Mouse (Mus musculus) embryonic facial prominence, embryonic 10.5 days (tissue): ENCODE results near the gene Prlr. TPM values are rescaled to one million over a fixed set of nuclear protein-coding genes. Genes with fewer than 3 reads are reported as not detected.

Experiments used
- DNase-seq: peaks from one replicate; pipeline ENCODE4 v3.0.0-alpha.2; 2017; ENCODE audit warnings: low spot score
- H3K27ac ChIP-seq: fragments of 300-500 bp; sonication (generic); replicated peaks from 2 replicates; pipeline ENCODE4 v1.5.1; 2016; ENCODE audit warnings: mild to moderate bottlenecking
- H3K27me3 ChIP-seq: fragments of 300-500 bp; sonication (generic); replicated peaks from 2 replicates; pipeline ENCODE4 v1.6.1; 2016; ENCODE audit warnings: low read depth, mild to moderate bottlenecking; ENCODE audit not compliant: poor library complexity, severe bottlenecking
- H3K36me3 ChIP-seq: fragments of 300-500 bp; sonication (generic); replicated peaks from 2 replicates; pipeline ENCODE4 v1.6.1; 2016; ENCODE audit warnings: mild to moderate bottlenecking, moderate library complexity
- H3K4me1 ChIP-seq: fragments of 300-500 bp; sonication (generic); 2 replicates; pipeline ENCODE4 v1.6.1; 2016
- H3K4me3 ChIP-seq: fragments of 300-500 bp; sonication (generic); 2 replicates; pipeline ENCODE4 v1.5.1; 2016; ENCODE audit warnings: mild to moderate bottlenecking, moderate library complexity
- H3K9me3 ChIP-seq: fragments of 300-500 bp; sonication (generic); 2 replicates; pipeline ENCODE4 v1.6.1; 2016; ENCODE audit warnings: mild to moderate bottlenecking
- WGBS: fragments of 180-500 bp; shearing (Covaris S2); methylation state at CpG from one replicate; pipeline ENCODE4 v1.1.7; 2016; 5-methylcytosine and 5-hydroxymethylcytosine counted together
- polyA plus RNA-seq: library from polyadenylated mRNA; unstranded; fragments of >200 nt; fragmentation: Nextera tagmentation; extraction: Ambion mirVana; gene quantifications from 2 replicates; pipeline ENCODE4 v1.2.1, GENCODE M21; 2016

The Prlr gene
- polyA plus RNA-seq, 1 experiment from 2014 or later = 0.50 TPM

GRCm38 (mm10) chr15:10366331-10366730 is 189.3 kb downstream of the Prlr start:
- no peak overlapping the region for H3K27ac ChIP-seq
- no peaks in the 10 kb centered on the region for H3K27me3 ChIP-seq
- no peaks in the 10 kb centered on the region for H3K9me3 ChIP-seq
- no peak overlapping the region for H3K4me3 ChIP-seq
- H3K4me1 ChIP-seq = no peaks in the 10 kb centered on the region
- DNase-seq = no peak
- WGBS = 88% methylated on average over 2 of the region's 2 CpGs
- H3K36me3 ChIP-seq = no peaks in the 10 kb centered on the region

- Histone ChIP-seq H3K4me1 (no peaks in the 10 kb centered on the region), H3K36me3 (no peaks in the 10 kb centered on the region), H3K9me3 (no peaks in the 10 kb centered on the region), H3K27ac (no peak overlapping the region), H3K4me3 (no peak overlapping the region), H3K27me3 (no peaks in the 10 kb centered on the region)
- 78% methylated on average over 3 of the region's 3 CpGs for WGBS
- DNase-seq = no peak
These were observed 198.4 kb downstream of the Prlr start for GRCm38 (mm10) chr15:10375404-10375803.

- no peaks in the 10 kb centered on the region for H3K9me3 ChIP-seq
- no peaks in the 10 kb centered on the region for H3K36me3 ChIP-seq
- H3K27me3 ChIP-seq = no peaks in the 10 kb centered on the region
- no peaks in the 10 kb centered on the region for H3K4me1 ChIP-seq
- H3K27ac ChIP-seq = no peak overlapping the region
- 88% methylated on average over 4 of the region's 4 CpGs for whole genome bisulfite sequencing
- DNase-seq = no peak
- no peak overlapping the region for H3K4me3 ChIP-seq
These were observed 201.4 kb downstream of the Prlr start for GRCm38 (mm10) chr15:10378338-10378959.

- H3K36me3 ChIP-seq = no peaks in the 10 kb centered on the region
- no peak for DNase-seq
- H3K4me3 ChIP-seq = no peak overlapping the region
- no peaks in the 10 kb centered on the region for H3K4me1 ChIP-seq
- H3K9me3 ChIP-seq = no peaks in the 10 kb centered on the region
- no peak overlapping the region for H3K27ac ChIP-seq
- H3K27me3 ChIP-seq = no peaks in the 10 kb centered on the region
- 91% methylated on average over 3 of the region's 3 CpGs for WGBS
These were observed 202.9 kb downstream of the Prlr start for GRCm38 (mm10) chr15:10379757-10380458.

GRCm38 (mm10) chr15:10387263-10387662 is 210.2 kb downstream of the Prlr start:
- no peaks in the 10 kb centered on the region for H3K36me3 ChIP-seq
- 78% methylated on average over 2 of the region's 2 CpGs for WGBS
- H3K27ac ChIP-seq = no peak overlapping the region
- H3K27me3 ChIP-seq = no peaks in the 10 kb centered on the region
- H3K9me3 ChIP-seq = no peaks in the 10 kb centered on the region
- no peak overlapping the region for H3K4me3 ChIP-seq
- no peak for DNase-seq
- no peaks in the 10 kb centered on the region for H3K4me1 ChIP-seq

Other genes with a start within 250 kb of the Prlr start
- gene Gm21973, start 148.1 kb downstream of the Prlr start, polyA plus RNA-seq = not detected in 2 replicates
- not detected in 2 replicates for gene Agxt2, start 181.3 kb downstream of the Prlr start, polyA plus RNA-seq